Mouse (Mus musculus) intestine, embryonic 14.5 days (tissue): ENCODE data around the gene Spp2. TPM values are rescaled to one million over a fixed set of nuclear protein-coding genes. Genes with fewer than 3 reads are reported as not detected.
A peak's percentile ranks its signal among the peaks of the same experiment; 100 is the strongest.

Source experiments
- ATAC-seq: fragments of 200-750 bp; cut with Nextera tagmentation; replicated peaks from 2 replicates; pipeline ENCODE4 v1.8.0; 2017; ENCODE audit warnings: low read depth, moderate number of reproducible peaks, moderate TSS enrichment, moderate library complexity; ENCODE audit not compliant: low FRiP score, low TSS enrichment
- DNase-seq: peaks from one replicate; pipeline ENCODE4 v3.0.0-alpha.2; 2018; ENCODE audit warnings: low spot score
- H3K27ac ChIP-seq: fragments of 300-500 bp; sonication (generic); 2 replicates; pipeline ENCODE4 v1.5.1; 2014; ENCODE audit warnings: low read depth, mild to moderate bottlenecking, control low read depth
- H3K27me3 ChIP-seq: fragments of 300-500 bp; sonication (generic); replicated peaks from 2 replicates; pipeline ENCODE4 v1.6.1; 2014; ENCODE audit warnings: low read length, control low read depth; ENCODE audit not compliant: control insufficient read depth, insufficient read depth
- H3K36me3 ChIP-seq: fragments of 300-500 bp; sonication (generic); 2 replicates; pipeline ENCODE4 v1.6.1; 2014; ENCODE audit warnings: low read length, control low read depth; ENCODE audit not compliant: control insufficient read depth, insufficient read depth
- H3K4me1 ChIP-seq: fragments of 300-500 bp; sonication (generic); replicated peaks from 2 replicates; pipeline ENCODE4 v1.6.1; 2014; ENCODE audit warnings: low read length, control low read depth, mixed read lengths; ENCODE audit not compliant: control insufficient read depth, insufficient read depth
- H3K4me2 ChIP-seq: fragments of 300-500 bp; sonication (generic); 2 replicates; pipeline ENCODE4 v1.6.1; 2014; ENCODE audit warnings: low read length
- H3K4me3 ChIP-seq: fragments of 300-500 bp; sonication (generic); 2 replicates; pipeline ENCODE4 v1.5.1; 2014; ENCODE audit warnings: low read depth, low read length, control low read depth, mixed read lengths
- H3K9ac ChIP-seq: fragments of 300-500 bp; sonication (generic); 2 replicates; pipeline ENCODE4 v1.6.1; 2014; ENCODE audit warnings: mild to moderate bottlenecking, low read length
- H3K9me3 ChIP-seq: fragments of 300-500 bp; sonication (generic); 2 replicates; pipeline ENCODE4 v1.6.1; 2016; ENCODE audit warnings: low read length, control low read depth; ENCODE audit not compliant: control insufficient read depth
- WGBS: fragments of 180-500 bp; shearing (Covaris S2); extraction: QIAGEN DNeasy Blood & Tissue Kit; methylation state at CpG from one replicate; pipeline ENCODE4 v1.1.7; 2014; 5-methylcytosine and 5-hydroxymethylcytosine counted together
- polyA plus RNA-seq: library from polyadenylated mRNA; unstranded; fragments of >200 nt; fragmentation: Nextera tagmentation; extraction: Ambion mirVana; gene quantifications from 2 replicates; pipeline ENCODE4 v1.2.1, GENCODE M21; 2014

Spp2 gene
- 0.20 and 0.88 TPM in 2 replicates for polyA plus RNA-seq

- H3K9me3 ChIP-seq = no peaks in the 10 kb centered on the region
- WGBS = 64% methylated on average over 5 of the region's 5 CpGs
- ATAC-seq (no peak), DNase-seq (no peak)
- H3K4me3 ChIP-seq = no peak within 1 kb of the TSS
- no peak within 1 kb of the TSS for H3K4me2 ChIP-seq
- H3K4me1 ChIP-seq = 0 out of 2 replicates have a peak, but pooled peaks cover 16% of the 10 kb centered on the region
- H3K27me3 ChIP-seq = no peaks in the 10 kb centered on the region
- H3K36me3 ChIP-seq = no peaks in the 10 kb centered on the region
- no peak within 1 kb of the TSS for H3K9ac ChIP-seq
- no peak within 1 kb of the TSS for H3K27ac ChIP-seq
Observed at GRCm38 (mm10) chr1:88406807-88407198, at the start of gene Spp2. Gene Spp2 (plus strand): TSS chr1:88406961.

DNA sequence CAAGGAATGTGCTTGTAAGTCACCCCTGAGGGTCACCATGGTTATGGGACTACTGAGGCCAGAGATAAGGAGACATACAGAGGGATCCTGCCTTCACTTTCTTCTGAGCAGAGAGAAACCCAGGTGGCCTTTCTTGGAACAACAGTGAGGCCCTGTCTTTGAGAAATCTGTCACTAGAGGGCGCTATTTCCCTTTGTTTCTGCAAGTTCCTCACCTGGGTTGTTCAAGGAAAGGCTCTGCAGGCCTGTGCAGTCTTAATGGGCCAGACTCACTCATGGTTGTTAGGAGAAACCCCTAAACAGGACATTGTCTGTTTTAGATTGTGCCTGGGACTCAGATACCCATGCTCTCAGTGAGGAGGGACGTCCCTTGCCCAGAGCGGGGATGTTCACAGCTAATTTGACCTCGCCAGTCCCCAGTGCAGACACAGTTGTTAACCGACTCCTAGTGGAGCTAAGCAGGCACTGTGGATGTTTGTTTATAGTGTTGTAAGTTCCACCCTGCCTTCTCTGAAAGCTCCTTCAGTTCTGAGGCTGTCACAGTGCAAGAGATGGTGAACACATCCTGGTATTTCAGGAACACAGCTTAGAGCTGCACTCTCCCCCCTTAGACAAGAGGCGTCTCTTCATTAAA, 49.2 kb upstream of the Spp2 start:
- H3K4me1 ChIP-seq = no peaks in the 10 kb centered on the region
- ATAC-seq = peak; percentile 85
- no peaks in the 10 kb centered on the region for H3K9me3 ChIP-seq
- no peaks in the 10 kb centered on the region for H3K36me3 ChIP-seq
- no peak overlapping the region for H3K4me3 ChIP-seq
- DNase-seq = peak; percentile 77
- no peak overlapping the region for H3K9ac ChIP-seq
- no peak overlapping the region for H3K27ac ChIP-seq
- H3K27me3 ChIP-seq = no peaks in the 10 kb centered on the region
- no peak overlapping the region for H3K4me2 ChIP-seq
- WGBS = 37% methylated on average over 6 of the region's 6 CpGs

- WGBS = 83% methylated on average over 7 of the region's 7 CpGs
Observed at GRCm38 (mm10) chr1:88358102-88358654, 48.6 kb upstream of the Spp2 start.

DNA sequence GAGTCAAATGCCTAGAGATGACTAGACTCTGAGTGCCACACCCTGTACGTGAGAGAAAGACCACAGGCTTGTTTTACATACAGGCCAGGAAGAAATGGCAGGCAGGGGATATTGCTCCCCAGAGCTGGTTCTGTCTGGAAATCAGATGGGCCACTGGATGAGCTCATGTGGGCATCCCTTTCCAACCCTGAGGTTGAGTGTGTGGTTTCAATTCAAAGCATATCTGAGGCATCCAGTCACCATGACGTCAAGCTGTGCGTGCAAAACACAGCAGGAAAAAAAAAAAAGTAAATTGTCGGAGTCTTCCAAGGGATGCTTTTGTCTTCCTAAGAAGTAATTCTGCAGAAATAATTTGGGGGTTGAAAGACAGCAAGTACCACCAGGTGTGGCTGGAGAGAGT, 45.7 kb upstream of the Spp2 start:
- no peak overlapping the region for H3K4me3 ChIP-seq
- 78% methylated on average over 4 of the region's 4 CpGs for WGBS
- no peaks in the 10 kb centered on the region for H3K9me3 ChIP-seq
- H3K4me2 ChIP-seq = no peak overlapping the region
- no peaks in the 10 kb centered on the region for H3K27me3 ChIP-seq
- H3K4me1 ChIP-seq = no peaks in the 10 kb centered on the region
- H3K27ac ChIP-seq = no peak overlapping the region
- DNase-seq (no peak), ATAC-seq (no peak)
- no peaks in the 10 kb centered on the region for H3K36me3 ChIP-seq
- no peak overlapping the region for H3K9ac ChIP-seq

More at GRCm38 (mm10) chr1:88358102-88358654, 48.6 kb upstream of the Spp2 start:
- H3K27me3 ChIP-seq = no peaks in the 10 kb centered on the region
- no peak overlapping the region for H3K9ac ChIP-seq
- no peaks in the 10 kb centered on the region for H3K9me3 ChIP-seq
- H3K4me1 ChIP-seq = no peaks in the 10 kb centered on the region
- no peak overlapping the region for H3K27ac ChIP-seq
- ATAC-seq (no peak), DNase-seq (no peak)
- H3K4me2 ChIP-seq = no peak overlapping the region
- H3K4me3 ChIP-seq = no peak overlapping the region
- no peaks in the 10 kb centered on the region for H3K36me3 ChIP-seq

DNA sequence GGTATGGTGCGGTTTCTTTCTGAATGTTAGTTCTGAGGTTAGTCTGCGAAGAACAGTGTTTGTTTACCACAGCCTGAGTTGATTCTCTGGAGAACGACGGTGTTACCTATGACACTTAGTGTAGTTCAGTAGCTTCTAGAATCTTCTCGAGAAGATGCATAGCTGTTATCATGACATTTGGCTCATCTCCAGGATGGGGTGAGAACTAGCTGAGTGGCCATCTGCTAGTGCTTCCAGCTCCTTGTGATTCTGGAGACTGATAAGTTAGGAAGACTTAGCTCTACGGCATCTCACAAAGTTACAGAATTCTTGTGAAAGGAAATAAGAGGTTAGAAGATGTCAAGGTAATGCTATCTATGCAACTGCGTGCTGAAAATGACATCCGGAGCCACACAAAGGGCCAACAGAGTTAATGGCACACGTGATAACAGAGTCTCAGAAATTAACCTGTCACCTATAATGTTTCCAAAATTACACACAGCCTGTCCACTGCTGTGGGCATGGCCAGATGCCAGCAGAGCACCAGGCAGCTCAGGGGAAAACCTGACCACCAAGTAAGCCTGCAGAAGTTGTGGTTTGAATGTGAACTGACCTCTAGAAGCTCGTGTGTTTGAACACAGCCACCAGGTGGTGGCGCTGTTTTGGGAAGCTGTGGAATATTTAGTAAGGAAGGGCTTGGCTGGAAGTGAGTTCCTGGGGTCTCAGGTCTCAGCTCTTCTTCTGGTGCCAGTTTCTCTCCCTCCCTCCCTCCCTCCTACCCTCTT, 39.7 kb upstream of the Spp2 start:
- ATAC-seq = no peak
- Histone ChIP-seq H3K4me2 (no peak overlapping the region), H3K36me3 (no peaks in the 10 kb centered on the region), H3K4me3 (no peak overlapping the region), H3K4me1 (no peaks in the 10 kb centered on the region), H3K27ac (no peak overlapping the region), H3K27me3 (no peaks in the 10 kb centered on the region), H3K9me3 (no peaks in the 10 kb centered on the region), H3K9ac (no peak overlapping the region)
- 76% methylated on average over 11 of the region's 11 CpGs for WGBS
- no peak for DNase-seq

GRCm38 (mm10) chr1:88378446-88378845, 28.3 kb upstream of the Spp2 start:
- no peaks in the 10 kb centered on the region for H3K9me3 ChIP-seq
- H3K27me3 ChIP-seq = no peaks in the 10 kb centered on the region
- DNase-seq = no peak
- H3K36me3 ChIP-seq = no peaks in the 10 kb centered on the region
- H3K27ac ChIP-seq = no peak overlapping the region
- no peak for ATAC-seq
- H3K4me3 ChIP-seq = no peak overlapping the region
- H3K4me1 ChIP-seq = no peaks in the 10 kb centered on the region
- 88% methylated on average over 1 of the region's 1 CpGs for WGBS
- H3K9ac ChIP-seq = no peak overlapping the region
- no peak overlapping the region for H3K4me2 ChIP-seq

DNA sequence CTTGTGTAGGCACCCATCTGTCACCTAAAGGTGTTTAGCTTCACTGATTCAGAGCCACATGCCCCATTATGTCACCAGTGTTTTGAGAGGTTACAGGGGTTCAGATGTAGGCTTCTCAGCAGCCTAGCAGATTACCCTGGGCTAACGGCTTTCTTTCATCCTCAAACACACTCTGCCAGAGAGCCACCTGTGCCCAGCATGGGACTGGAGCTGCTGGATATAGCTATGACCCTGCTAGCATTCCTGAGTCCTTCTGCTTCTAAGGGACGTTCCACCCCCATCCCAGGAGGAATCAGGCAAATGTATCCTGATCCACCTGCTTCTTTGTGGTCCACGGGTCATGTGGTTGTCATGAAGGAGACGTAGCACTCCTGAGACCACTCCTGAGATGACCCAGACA, 15.1 kb upstream of the Spp2 start:
- no peak overlapping the region for H3K27ac ChIP-seq
- no peaks in the 10 kb centered on the region for H3K9me3 ChIP-seq
- no peaks in the 10 kb centered on the region for H3K27me3 ChIP-seq
- DNase-seq (no peak), ATAC-seq (no peak)
- no peaks in the 10 kb centered on the region for H3K4me1 ChIP-seq
- no peak overlapping the region for H3K9ac ChIP-seq
- no peak overlapping the region for H3K4me2 ChIP-seq
- H3K36me3 ChIP-seq = no peaks in the 10 kb centered on the region
- WGBS = 70% methylated on average over 4 of the region's 4 CpGs
- H3K4me3 ChIP-seq = no peak overlapping the region

GRCm38 (mm10) chr1:88393321-88393720, 13.4 kb upstream of the Spp2 start:
- Histone ChIP-seq H3K9ac (no peak overlapping the region), H3K4me1 (no peaks in the 10 kb centered on the region), H3K27ac (no peak overlapping the region), H3K36me3 (no peaks in the 10 kb centered on the region), H3K4me3 (no peak overlapping the region), H3K4me2 (no peak overlapping the region), H3K27me3 (no peaks in the 10 kb centered on the region), H3K9me3 (no peaks in the 10 kb centered on the region)
- 77% methylated on average over 5 of the region's 5 CpGs for WGBS
- ATAC-seq = no peak
- DNase-seq = no peak
